Comparison of ENCODE assay signal across 26 mouse cellular contexts in the genomic region with DNA sequence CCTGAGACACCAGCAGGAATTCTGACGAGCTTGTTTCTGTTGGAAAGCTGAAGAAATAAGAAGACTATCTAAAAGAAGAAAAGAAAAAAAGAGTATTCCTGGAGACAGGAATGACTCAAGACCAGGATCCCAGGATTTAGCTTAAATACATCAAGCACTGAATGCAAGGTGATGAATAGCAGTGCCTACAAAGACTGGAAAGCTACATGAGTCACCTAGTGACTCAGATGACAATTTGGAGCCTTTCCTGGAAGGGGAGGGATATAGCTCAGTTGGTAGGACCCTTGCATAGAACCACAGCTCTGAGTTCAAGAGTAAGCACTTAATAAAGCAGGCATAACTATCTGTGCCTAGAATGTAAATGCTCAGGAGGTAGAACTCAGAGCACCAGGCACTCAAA.
DNase-seq lines count a peak whose midpoint lies in the region; ATAC-seq and TF ChIP-seq lines count a peak whose summit lies in the region.
"Had no signal": no experiment of that assay in that cellular context is flagged by ENCODE, and none has a peak within 500 bp of the region (broad histone marks: within the 10 kb centered on the region; RNA-seq: fewer than 3 reads in every experiment).

No protein-coding gene starts in this region.

- H3K36me3 ChIP-seq in myocyte (ENCODE audit: control insufficient read depth, insufficient read depth) = no peaks in the 10 kb centered on the region
- H3K36me3 ChIP-seq: embryonic facial prominence, embryonic 10.5 days; embryonic facial prominence, embryonic 12.5 days; forebrain, embryonic 10.5 days; forebrain, embryonic 12.5 days; G1E had no signal

- no peak for ATAC-seq in erythroid progenitor cell, adult 5-6 weeks (replicated peaks; ENCODE audit: low FRiP score, poor library complexity, severe bottlenecking)
- ATAC-seq in megakaryocyte-erythroid progenitor cell, adult 5-6 weeks (replicated peaks; ENCODE audit: low FRiP score, low TSS enrichment, poor library complexity, severe bottlenecking) = no peak
- ATAC-seq: CD4-positive, CD25-positive, alpha-beta regulatory T cell, adult 4 months; forebrain, embryonic 14.5 days; forebrain, embryonic 16.5 days had no signal

- peak overlapping the region; percentile 13 for H3K4me2 ChIP-seq in myocyte (ENCODE audit: low read depth)
- H3K4me2 ChIP-seq: embryonic facial prominence, embryonic 12.5 days; forebrain, embryonic 12.5 days had no signal

- intact Hi-C loops in left cerebral cortex, postnatal 10 days (cut with DNase I) = no loop called here

- no peak overlapping the region for H3ac ChIP-seq in myocyte (ENCODE audit: control insufficient read depth, insufficient read length)

- no peak for TF ChIP-seq POLR2A in embryonic fibroblast, embryonic 13.5 days (IDR thresholded peaks at IDR 0.05; ENCODE audit: low read depth, low read length)
- TF ChIP-seq POLR2A in myocyte (IDR thresholded peaks at IDR 0.05; ENCODE audit: insufficient read length, low read depth) = no peak

- H3K27me3 ChIP-seq in myocyte (ENCODE audit: control insufficient read depth, insufficient read depth, insufficient read length) = no peaks in the 10 kb centered on the region
- H3K27me3 ChIP-seq: CH12.LX; embryonic facial prominence, embryonic 12.5 days; forebrain, embryonic 12.5 days had no signal

- DNase-seq in 3T3-L1 (ENCODE audit: low read depth, low spot score) (peak; percentile 96), NIH3T3 (ENCODE audit: low read depth) (peak; percentile 81)
- no peak for DNase-seq in left cerebral cortex, postnatal 10 days (ENCODE audit: extremely low spot score in 1 of 2, low spot score in 2 of 2)
- DNase-seq in heart, adult 11 months = no peak
- DNase-seq: adrenal gland, adult 2 months; adrenal gland, postnatal 10 days; adrenal gland, postnatal 25 days; cerebellum, adult 11-12 months; cerebellum, adult 2 months; cerebellum, adult 9-10 months; cerebellum, postnatal 10 days; cerebellum, postnatal 25 days had no signal

- peak overlapping the region; percentile 49; the same call in 1 of the 2 replicates for H3K27ac ChIP-seq in embryonic fibroblast, embryonic 13.5 days (ENCODE audit: insufficient read depth, low read length)
- H3K27ac ChIP-seq: embryonic facial prominence, embryonic 10.5 days; embryonic facial prominence, embryonic 12.5 days; forebrain, embryonic 10.5 days; forebrain, embryonic 12.5 days had no signal

- H3K79me2 ChIP-seq in myocyte (ENCODE audit: control insufficient read depth, insufficient read depth) = no peaks in the 10 kb centered on the region

- H3K4me3 ChIP-seq in embryonic fibroblast, embryonic 13.5 days (ENCODE audit: insufficient read depth, low read length) = no peak overlapping the region
- H3K4me3 ChIP-seq in myocyte = no peak overlapping the region
- H3K4me3 ChIP-seq: embryonic facial prominence, embryonic 10.5 days; embryonic facial prominence, embryonic 12.5 days; erythroblast, embryonic 14.5 days; forebrain, embryonic 10.5 days; forebrain, embryonic 12.5 days had no signal

- TF ChIP-seq CTCF in embryonic fibroblast, embryonic 13.5 days (IDR thresholded peaks at IDR 0.05; ENCODE audit: borderline replicate concordance, insufficient read depth, low read length) = no peak

- peaks cover 7% of the 10 kb centered on the region for H3K4me1 ChIP-seq in embryonic fibroblast, embryonic 13.5 days (ENCODE audit: control insufficient read depth, insufficient read depth, low read length)
- H3K4me1 ChIP-seq: embryonic facial prominence, embryonic 10.5 days; embryonic facial prominence, embryonic 12.5 days had no signal

TF ChIP-seq in myocyte, 11 proteins besides CTCF, POLR2A, EP300 and RAD21:
- no peak for TF ChIP-seq USF1 (IDR thresholded peaks at IDR 0.05; ENCODE audit: low read depth)
- no peak for TF ChIP-seq TCF12 (IDR thresholded peaks at IDR 0.05; ENCODE audit: insufficient read depth, poor library complexity, severe bottlenecking)
- no peak for TF ChIP-seq CEBPB (IDR thresholded peaks at IDR 0.05; ENCODE audit: insufficient read depth, poor library complexity, severe bottlenecking)
- no peak for TF ChIP-seq TCF3 (IDR thresholded peaks at IDR 0.05; ENCODE audit: insufficient read length, low read depth)
- no peak for TF ChIP-seq POLR2AphosphoS2 (IDR thresholded peaks at IDR 0.05; ENCODE audit: insufficient read length, low read depth)
- no peak for TF ChIP-seq SRF (IDR thresholded peaks at IDR 0.05; ENCODE audit: control insufficient read depth, insufficient read length, low read depth)
- no peak for TF ChIP-seq E2F4 (IDR thresholded peaks at IDR 0.05; ENCODE audit: insufficient read depth)

Comparison
In these comparisons a context has a peak if more than half of its experiments do, and no peak if none do; other contexts are left out.
1. DNase-seq: peak in 3T3-L1 (single experiment) and NIH3T3 (single experiment); none in left cerebral cortex, postnatal 10 days (0 of 2) and heart, adult 11 months (single experiment).